Mouse (Mus musculus) adrenal gland (tissue): ENCODE results near the gene Ankle2.

Source experiments
- intact Hi-C: fragments of 180-260 bp; cut with DNase I; formaldehyde crosslinking; loops from one replicate; pipeline ENCODE4 v1.15.1; 2025
- long read RNA-seq, 2 experiments: library from polyadenylated mRNA; unstranded; transcript quantifications; one replicate each; pipeline ENCODE4 v2.0.0; 2020; ENCODE audit warnings: borderline replicate concordance in 1 of 2; ENCODE audit not compliant: insufficient replicate concordance in 1 of 2

Ankle2 gene
- long read RNA-seq, experiment 1, full-length matches to known transcripts = 4 of 10 reads
- long read RNA-seq, experiment 1, partial matches to known transcripts = 4 of 10 reads
- long read RNA-seq, experiment 1, other reads (novel, unspliced or antisense) = 2 of 10 reads
- long read RNA-seq, experiment 2, full-length matches to known transcripts = 6 of 17 reads
- long read RNA-seq, experiment 2, partial matches to known transcripts = 10 of 17 reads
- long read RNA-seq, experiment 2, other reads (novel, unspliced or antisense) = 1 of 17 reads

GRCm38 (mm10) chr5:110230780-110231461, at the start of gene Ankle2:
TSS of gene Ankle2 (plus strand) at chr5:110231004.
- intact Hi-C loops = no loop called here

GRCm38 (mm10) chr5:110181716-110182115, 49.1 kb upstream of the Ankle2 start:
- intact Hi-C loops = no loop called here

- intact Hi-C loops = loop anchor here (10.0 kb wide), 1 partner anchor 61 kb away; the partner anchor contains the start of gene Pgam5
Observed at GRCm38 (mm10) chr5:110203164-110203895, 27.5 kb upstream of the Ankle2 start.

- intact Hi-C loops = loop anchor here (10.0 kb wide), 1 partner anchor 60 kb away; the partner anchor contains the start of gene Pgam5
Observed at GRCm38 (mm10) chr5:110204777-110205176, 26.0 kb upstream of the Ankle2 start.

GRCm38 (mm10) chr5:110211312-110211711, 19.5 kb upstream of the Ankle2 start:
- intact Hi-C loops = no loop called here

- intact Hi-C loops = no loop called here
Observed at GRCm38 (mm10) chr5:110216780-110217179, 14.0 kb upstream of the Ankle2 start.

- intact Hi-C loops = no loop called here
Observed at GRCm38 (mm10) chr5:110220331-110220730, 10.5 kb upstream of the Ankle2 start.

- intact Hi-C loops = no loop called here
Observed at GRCm38 (mm10) chr5:110222757-110223156, 8.0 kb upstream of the Ankle2 start.

GRCm38 (mm10) chr5:110225056-110225455, 5.7 kb upstream of the Ankle2 start:
- intact Hi-C loops = no loop called here

- intact Hi-C loops = no loop called here
Observed at GRCm38 (mm10) chr5:110227336-110227883, 3.4 kb upstream of the Ankle2 start.

- intact Hi-C loops = no loop called here
Observed at GRCm38 (mm10) chr5:110230401-110230779, 414 bp upstream of the Ankle2 start.

GRCm38 (mm10) chr5:110231638-110232037, 834 bp downstream of the Ankle2 start:
- intact Hi-C loops = no loop called here

- intact Hi-C loops = no loop called here
Observed at GRCm38 (mm10) chr5:110232346-110232745, 1.5 kb downstream of the Ankle2 start.

- intact Hi-C loops = no loop called here
Observed at GRCm38 (mm10) chr5:110244091-110244490, 13.3 kb downstream of the Ankle2 start.

- intact Hi-C loops = loop anchor here (10.0 kb wide), 1 partner anchor 62 kb away; no protein-coding TSS in a partner anchor
Observed at GRCm38 (mm10) chr5:110266941-110267340, 36.1 kb downstream of the Ankle2 start.

GRCm38 (mm10) chr5:110269141-110270101, 38.6 kb downstream of the Ankle2 start, which contains the start of gene Pgam5:
TSS of gene Pgam5 (minus strand) at chr5:110269913.
- intact Hi-C loops = loop anchor here (10.0 kb wide), 1 partner anchor 65 kb away; no protein-coding TSS in a partner anchor

- intact Hi-C loops = no loop called here
Observed at GRCm38 (mm10) chr5:110270242-110270641, 39.4 kb downstream of the Ankle2 start.

GRCm38 (mm10) chr5:110274147-110274546, 43.3 kb downstream of the Ankle2 start:
- intact Hi-C loops = no loop called here

- intact Hi-C loops = no loop called here
Observed at GRCm38 (mm10) chr5:110274846-110275245, 44.0 kb downstream of the Ankle2 start.

- intact Hi-C loops = no loop called here
Observed at GRCm38 (mm10) chr5:110276391-110276790, 45.6 kb downstream of the Ankle2 start.
